In the genomic region with DNA sequence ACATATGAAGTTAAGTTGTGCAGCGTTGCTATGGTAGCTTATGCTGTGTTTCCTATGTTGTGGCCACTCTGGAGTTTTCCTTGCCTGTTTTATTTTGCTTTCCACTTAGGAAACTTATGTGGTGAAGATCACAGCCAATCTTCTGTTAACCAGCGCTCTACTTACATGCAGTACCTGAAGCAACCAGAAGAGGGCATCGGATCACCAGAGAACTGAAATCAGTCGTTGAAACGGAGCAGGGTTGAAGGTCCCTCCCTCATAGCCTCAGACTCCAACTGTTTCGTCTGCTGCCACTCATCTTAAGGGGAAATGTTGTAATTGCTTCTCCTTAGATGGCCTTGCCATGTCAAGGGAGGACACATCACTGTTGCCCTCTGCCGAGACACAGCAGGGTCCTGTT, we compare ENCODE assay signal across 8 mouse cellular contexts. TPM values are rescaled to one million over a fixed set of nuclear protein-coding genes. Genes with fewer than 3 reads are reported as not detected.
DNase-seq lines count a peak whose midpoint lies in the region; ATAC-seq and TF ChIP-seq lines count a peak whose summit lies in the region.

No protein-coding gene starts in this region.

- H3K4me2 ChIP-seq in kidney, embryonic 16.5 days (replicated peaks; ENCODE audit: low read depth, low read length), result no peak overlapping the region
- no peak overlapping the region for H3K4me2 ChIP-seq in hindbrain, embryonic 15.5 days
- H3K4me2 ChIP-seq in stomach, postnatal 0 days (replicated peaks; ENCODE audit: low read depth), result no peak overlapping the region

- H3K9me3 ChIP-seq in kidney, embryonic 16.5 days (ENCODE audit: low read length), result 0 out of 2 replicates have a peak, but pooled peaks cover 2% of the 10 kb centered on the region
- no peaks in the 10 kb centered on the region for H3K9me3 ChIP-seq in hindbrain, embryonic 15.5 days
- H3K9me3 ChIP-seq in stomach, postnatal 0 days (ENCODE audit: control insufficient read depth, low read length), result no peaks in the 10 kb centered on the region

- DNase-seq in kidney, adult 11 months, result peak; percentile 54
- peak; percentile 75 to 95 for DNase-seq in adrenal gland, adult (ENCODE audit: inconsistent age in 2 of 2, low spot score in 1 of 2)
- DNase-seq in embryo, embryonic 10 days (ENCODE audit: low spot score), result peak; percentile 89
- DNase-seq in left cerebral cortex, postnatal 4 days, result peak; percentile 74
- DNase-seq in naive thymus-derived CD4-positive, alpha-beta T cell, adult 2 months (ENCODE audit: low read depth), result peak; percentile 78
- DNase-seq in stomach, postnatal 0 days (ENCODE audit: low spot score), result peak; percentile 76

- no peak overlapping the region for H3K27ac ChIP-seq in kidney, embryonic 16.5 days (ENCODE audit: low read length)
- H3K27ac ChIP-seq in hindbrain, embryonic 15.5 days (replicated peaks), result no peak overlapping the region
- H3K27ac ChIP-seq in stomach, postnatal 0 days (replicated peaks), result no peak overlapping the region

- H3K36me3 ChIP-seq in kidney, embryonic 16.5 days (ENCODE audit: insufficient read depth, low read length), result no peaks in the 10 kb centered on the region
- H3K36me3 ChIP-seq in hindbrain, embryonic 15.5 days, result no peaks in the 10 kb centered on the region
- H3K36me3 ChIP-seq in stomach, postnatal 0 days (ENCODE audit: control insufficient read depth, insufficient read depth, low read length), result no peaks in the 10 kb centered on the region

- TF ChIP-seq CTCF in stomach, postnatal 0 days (IDR thresholded peaks at IDR 0.05; ENCODE audit: low read depth), result peak; percentile 95

- WGBS in kidney, embryonic 16.5 days, result 12% methylated on average over 7 of the region's 7 CpGs
- WGBS in hindbrain, embryonic 15.5 days, result 15% methylated on average over 7 of the region's 7 CpGs
- 15% methylated on average over 7 of the region's 7 CpGs for WGBS in stomach, postnatal 0 days

- H3K4me1 ChIP-seq in kidney, embryonic 16.5 days (ENCODE audit: insufficient read depth, low read length), result no peaks in the 10 kb centered on the region
- H3K4me1 ChIP-seq in hindbrain, embryonic 15.5 days (replicated peaks), result no peaks in the 10 kb centered on the region
- H3K4me1 ChIP-seq in stomach, postnatal 0 days (replicated peaks; ENCODE audit: control insufficient read depth, insufficient read depth), result no peaks in the 10 kb centered on the region

- H3K4me3 ChIP-seq in kidney, embryonic 16.5 days (ENCODE audit: low read length), result no peak overlapping the region
- H3K4me3 ChIP-seq in hindbrain, embryonic 15.5 days, result no peak overlapping the region
- no peak overlapping the region for H3K4me3 ChIP-seq in stomach, postnatal 0 days (ENCODE audit: low read depth, low read length)

- no peak for TF ChIP-seq EP300 in stomach, postnatal 0 days (optimal IDR thresholded peaks at IDR 0.05)

- ATAC-seq in kidney, embryonic 16.5 days (ENCODE audit: low FRiP score, low TSS enrichment), result no peak
- ATAC-seq in hindbrain, embryonic 15.5 days (ENCODE audit: low FRiP score, low read depth), result peak; percentile 42; the same call in 1 of the 2 replicates
- ATAC-seq in stomach, postnatal 0 days (ENCODE audit: low FRiP score, low TSS enrichment), result peak; percentile 39; the same call in 1 of the 2 replicates

- intact Hi-C loops in left cerebral cortex, postnatal 4 days (cut with DNase I), result no loop called here

- H3K27me3 ChIP-seq in kidney, embryonic 16.5 days (ENCODE audit: insufficient read depth, low read length), result no peaks in the 10 kb centered on the region
- no peaks in the 10 kb centered on the region for H3K27me3 ChIP-seq in hindbrain, embryonic 15.5 days
- no peaks in the 10 kb centered on the region for H3K27me3 ChIP-seq in stomach, postnatal 0 days (ENCODE audit: control insufficient read depth, insufficient read depth, low read length)

- H3K9ac ChIP-seq in kidney, embryonic 16.5 days (replicated peaks; ENCODE audit: low read length), result no peak overlapping the region
- no peak overlapping the region for H3K9ac ChIP-seq in hindbrain, embryonic 15.5 days
- no peak overlapping the region for H3K9ac ChIP-seq in stomach, postnatal 0 days (ENCODE audit: low read length)

RNA-seq across cellular contexts. Expression of gene Pla2g5, which starts 3.1 kb away (rescaled TPM):
- polyA plus RNA-seq in kidney, embryonic 16.5 days (2015; fragmentation: Nextera tagmentation; extraction: Ambion mirVana), result 0.36 and 0.91 TPM in 2 replicates
- 0.39 and 0.64 TPM in 2 replicates for polyA plus RNA-seq in hindbrain, embryonic 15.5 days (2015; fragmentation: Nextera tagmentation; extraction: Ambion mirVana)
- total RNA-seq in left cerebral cortex, postnatal 4 days (2021), result 1 to 10 TPM; 2.4 TPM
- 0.28 and 0.34 TPM in 2 replicates for polyA plus RNA-seq in stomach, postnatal 0 days (2015; fragmentation: Nextera tagmentation; extraction: Ambion mirVana)

RNA-seq across cellular contexts. Expression of gene Gm13030, which starts 7.4 kb away (rescaled TPM):
- polyA plus RNA-seq in kidney, embryonic 16.5 days (2015; fragmentation: Nextera tagmentation; extraction: Ambion mirVana), result not detected in 2 replicates
- not detected in 2 replicates for polyA plus RNA-seq in hindbrain, embryonic 15.5 days (2015; fragmentation: Nextera tagmentation; extraction: Ambion mirVana)
- not detected for total RNA-seq in left cerebral cortex, postnatal 4 days (2021)
- polyA plus RNA-seq in stomach, postnatal 0 days (2015; fragmentation: Nextera tagmentation; extraction: Ambion mirVana), result not detected in 2 replicates

RNA-seq across cellular contexts. Expression of gene Pla2g2e, which starts 11.3 kb away (rescaled TPM):
- 0.35 and 0.55 TPM in 2 replicates for polyA plus RNA-seq in kidney, embryonic 16.5 days (2015; fragmentation: Nextera tagmentation; extraction: Ambion mirVana)
- not detected in 2 replicates for polyA plus RNA-seq in hindbrain, embryonic 15.5 days (2015; fragmentation: Nextera tagmentation; extraction: Ambion mirVana)
- not detected for total RNA-seq in left cerebral cortex, postnatal 4 days (2021)
- 0.22 TPM in 1 of 2 replicates, not detected in the other for polyA plus RNA-seq in stomach, postnatal 0 days (2015; fragmentation: Nextera tagmentation; extraction: Ambion mirVana)

RNA-seq across cellular contexts. Expression of gene Otud3, which starts 47.3 kb away (rescaled TPM):
- 3.0 and 3.6 TPM in 2 replicates for polyA plus RNA-seq in kidney, embryonic 16.5 days (2015; fragmentation: Nextera tagmentation; extraction: Ambion mirVana)
- 2.3 and 2.8 TPM in 2 replicates for polyA plus RNA-seq in hindbrain, embryonic 15.5 days (2015; fragmentation: Nextera tagmentation; extraction: Ambion mirVana)
- 10 to 100 TPM; 12.5 to 12.8 TPM for total RNA-seq in left cerebral cortex, postnatal 4 days (2021)
- polyA plus RNA-seq in stomach, postnatal 0 days (2015; fragmentation: Nextera tagmentation; extraction: Ambion mirVana), result 2.4 and 2.6 TPM in 2 replicates
